Mouse (Mus musculus): ENCODE data around the gene Spata13. TPM values are rescaled to one million over a fixed set of nuclear protein-coding genes. Genes with fewer than 3 reads are reported as not detected.

The Spata13 gene
- polyA plus RNA-seq, 1 experiment from 2014 or later: 11.6 TPM

- Histone ChIP-seq H3K36me3 (ENCODE audit: control insufficient read depth, insufficient read depth, low read length) (no peaks in the 10 kb centered on the region), H3K4me1 (ENCODE audit: control insufficient read depth in 2 of 2, insufficient read depth in 2 of 2, low read length in 2 of 2) (no peaks in the 10 kb centered on the region), H3K27ac (replicated peaks in 1 of 2; ENCODE audit: control insufficient read depth in 1 of 2, insufficient read depth in 1 of 2, low read depth in 2 of 2, low read length in 2 of 2) (no peak overlapping the region), H3K9ac (ENCODE audit: low read length) (no peak overlapping the region), H3K9me3 (ENCODE audit: control insufficient read depth, low read length) (no peaks in the 10 kb centered on the region), H3K4me2 (ENCODE audit: low read length) (no peak overlapping the region), H3K4me3 (ENCODE audit: control insufficient read depth in 1 of 2, insufficient read depth in 1 of 2, low read depth in 1 of 2, low read length in 2 of 2) (no peak overlapping the region), H3K27me3 (ENCODE audit: control insufficient read depth, insufficient read depth, low read length) (peaks cover 4% of the 10 kb centered on the region; the same call in 1 of the 2 replicates)
- 88% methylated on average over 7 of the region's 7 CpGs for WGBS
- ATAC-seq (ENCODE audit: insufficient number of reproducible peaks, insufficient read depth, low FRiP score, low read depth): no peak
Observed at GRCm38 (mm10) chr14:60690631-60691030, 56.8 kb downstream of the Spata13 start.

- no peak overlapping the region for H3K4me3 ChIP-seq (ENCODE audit: control insufficient read depth in 1 of 2, insufficient read depth in 1 of 2, low read depth in 1 of 2, low read length in 2 of 2)
- no peaks in the 10 kb centered on the region for H3K4me1 ChIP-seq (ENCODE audit: control insufficient read depth in 2 of 2, insufficient read depth in 2 of 2, low read length in 2 of 2)
- no peak overlapping the region for H3K27ac ChIP-seq (replicated peaks in 1 of 2; ENCODE audit: control insufficient read depth in 1 of 2, insufficient read depth in 1 of 2, low read depth in 2 of 2, low read length in 2 of 2)
- no peak for ATAC-seq (ENCODE audit: insufficient number of reproducible peaks, insufficient read depth, low FRiP score, low read depth)
- H3K9ac ChIP-seq (ENCODE audit: low read length): no peak overlapping the region
- 42% methylated on average over 11 of the region's 11 CpGs for WGBS
- no peaks in the 10 kb centered on the region for H3K9me3 ChIP-seq (ENCODE audit: control insufficient read depth, low read length)
- peaks cover 4% of the 10 kb centered on the region; the same call in 1 of the 2 replicates for H3K27me3 ChIP-seq (ENCODE audit: control insufficient read depth, insufficient read depth, low read length)
- H3K4me2 ChIP-seq (ENCODE audit: low read length): peak overlapping the region; percentile 13; the same call in 1 of the 2 replicates
- H3K36me3 ChIP-seq (ENCODE audit: control insufficient read depth, insufficient read depth, low read length): no peaks in the 10 kb centered on the region
Observed at GRCm38 (mm10) chr14:60693122-60693536, 59.3 kb downstream of the Spata13 start.

GRCm38 (mm10) chr14:60693666-60694065, 59.9 kb downstream of the Spata13 start:
- H3K4me2 ChIP-seq (ENCODE audit: low read length): no peak overlapping the region
- H3K9me3 ChIP-seq (ENCODE audit: control insufficient read depth, low read length): no peaks in the 10 kb centered on the region
- no peaks in the 10 kb centered on the region for H3K36me3 ChIP-seq (ENCODE audit: control insufficient read depth, insufficient read depth, low read length)
- no peak overlapping the region for H3K9ac ChIP-seq (ENCODE audit: low read length)
- H3K27ac ChIP-seq (replicated peaks in 1 of 2; ENCODE audit: control insufficient read depth in 1 of 2, insufficient read depth in 1 of 2, low read depth in 2 of 2, low read length in 2 of 2): no peak overlapping the region
- H3K27me3 ChIP-seq (ENCODE audit: control insufficient read depth, insufficient read depth, low read length): peaks cover 4% of the 10 kb centered on the region; the same call in 1 of the 2 replicates
- ATAC-seq (ENCODE audit: insufficient number of reproducible peaks, insufficient read depth, low FRiP score, low read depth): no peak
- WGBS: 82% methylated on average over 5 of the region's 5 CpGs
- no peaks in the 10 kb centered on the region for H3K4me1 ChIP-seq (ENCODE audit: control insufficient read depth in 2 of 2, insufficient read depth in 2 of 2, low read length in 2 of 2)
- H3K4me3 ChIP-seq (ENCODE audit: control insufficient read depth in 1 of 2, insufficient read depth in 1 of 2, low read depth in 1 of 2, low read length in 2 of 2): no peak overlapping the region

GRCm38 (mm10) chr14:60694215-60694997, 60.6 kb downstream of the Spata13 start:
- Histone ChIP-seq H3K4me2 (ENCODE audit: low read length) (no peak overlapping the region), H3K27ac (replicated peaks in 1 of 2; ENCODE audit: control insufficient read depth in 1 of 2, insufficient read depth in 1 of 2, low read depth in 2 of 2, low read length in 2 of 2) (no peak overlapping the region), H3K9me3 (ENCODE audit: control insufficient read depth, low read length) (no peaks in the 10 kb centered on the region), H3K4me1 (ENCODE audit: control insufficient read depth in 2 of 2, insufficient read depth in 2 of 2, low read length in 2 of 2) (no peaks in the 10 kb centered on the region), H3K27me3 (ENCODE audit: control insufficient read depth, insufficient read depth, low read length) (peaks cover 4% of the 10 kb centered on the region; the same call in 1 of the 2 replicates), H3K36me3 (ENCODE audit: control insufficient read depth, insufficient read depth, low read length) (no peaks in the 10 kb centered on the region), H3K9ac (ENCODE audit: low read length) (no peak overlapping the region), H3K4me3 (ENCODE audit: control insufficient read depth in 1 of 2, insufficient read depth in 1 of 2, low read depth in 1 of 2, low read length in 2 of 2) (no peak overlapping the region)
- no peak for ATAC-seq (ENCODE audit: insufficient number of reproducible peaks, insufficient read depth, low FRiP score, low read depth)
- WGBS: 63% methylated on average over 14 of the region's 14 CpGs

GRCm38 (mm10) chr14:60697351-60697750, 63.5 kb downstream of the Spata13 start:
- Histone ChIP-seq H3K4me2 (ENCODE audit: low read length) (no peak overlapping the region), H3K27me3 (ENCODE audit: control insufficient read depth, insufficient read depth, low read length) (no peaks in the 10 kb centered on the region), H3K9me3 (ENCODE audit: control insufficient read depth, low read length) (no peaks in the 10 kb centered on the region), H3K9ac (ENCODE audit: low read length) (no peak overlapping the region), H3K27ac (replicated peaks in 1 of 2; ENCODE audit: control insufficient read depth in 1 of 2, insufficient read depth in 1 of 2, low read depth in 2 of 2, low read length in 2 of 2) (no peak overlapping the region), H3K4me3 (ENCODE audit: control insufficient read depth in 1 of 2, insufficient read depth in 1 of 2, low read depth in 1 of 2, low read length in 2 of 2) (no peak overlapping the region), H3K36me3 (ENCODE audit: control insufficient read depth, insufficient read depth, low read length) (no peaks in the 10 kb centered on the region), H3K4me1 (ENCODE audit: control insufficient read depth in 2 of 2, insufficient read depth in 2 of 2, low read length in 2 of 2) (no peaks in the 10 kb centered on the region)
- ATAC-seq (ENCODE audit: insufficient number of reproducible peaks, insufficient read depth, low FRiP score, low read depth): no peak
- WGBS: 83% methylated on average over 6 of the region's 8 CpGs

DNA sequence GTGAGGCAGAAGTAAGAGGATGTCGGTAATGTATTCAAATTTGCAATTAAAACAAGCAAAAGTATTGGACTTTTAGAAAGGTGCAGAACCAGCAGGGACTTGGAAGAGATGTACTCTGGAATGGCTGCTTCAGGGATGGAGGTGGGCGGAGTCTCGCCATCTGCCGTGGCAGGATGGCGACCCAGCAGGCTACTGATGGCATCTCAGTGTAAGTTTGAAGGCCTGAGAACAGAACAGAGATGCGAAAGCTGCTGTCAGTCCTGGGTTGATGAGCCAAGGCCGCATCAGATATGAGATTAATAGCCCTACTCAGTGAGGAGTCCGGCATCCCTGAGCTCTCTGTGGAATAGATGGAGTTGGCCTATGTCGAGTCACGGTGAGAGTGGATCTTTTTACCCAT, 65.2 kb downstream of the Spata13 start:
- no peak overlapping the region for H3K4me2 ChIP-seq (ENCODE audit: low read length)
- 78% methylated on average over 10 of the region's 10 CpGs for WGBS
- ATAC-seq (ENCODE audit: insufficient number of reproducible peaks, insufficient read depth, low FRiP score, low read depth): no peak
- no peaks in the 10 kb centered on the region for H3K36me3 ChIP-seq (ENCODE audit: control insufficient read depth, insufficient read depth, low read length)
- no peak overlapping the region for H3K9ac ChIP-seq (ENCODE audit: low read length)
- no peaks in the 10 kb centered on the region; a peak in 1 of 4 replicates for H3K4me1 ChIP-seq (ENCODE audit: control insufficient read depth in 2 of 2, insufficient read depth in 2 of 2, low read length in 2 of 2)
- H3K27me3 ChIP-seq (ENCODE audit: control insufficient read depth, insufficient read depth, low read length): no peaks in the 10 kb centered on the region
- no peaks in the 10 kb centered on the region for H3K9me3 ChIP-seq (ENCODE audit: control insufficient read depth, low read length)
- H3K4me3 ChIP-seq (ENCODE audit: control insufficient read depth in 1 of 2, insufficient read depth in 1 of 2, low read depth in 1 of 2, low read length in 2 of 2): no peak overlapping the region
- no peak overlapping the region for H3K27ac ChIP-seq (replicated peaks in 1 of 2; ENCODE audit: control insufficient read depth in 1 of 2, insufficient read depth in 1 of 2, low read depth in 2 of 2, low read length in 2 of 2)

DNA sequence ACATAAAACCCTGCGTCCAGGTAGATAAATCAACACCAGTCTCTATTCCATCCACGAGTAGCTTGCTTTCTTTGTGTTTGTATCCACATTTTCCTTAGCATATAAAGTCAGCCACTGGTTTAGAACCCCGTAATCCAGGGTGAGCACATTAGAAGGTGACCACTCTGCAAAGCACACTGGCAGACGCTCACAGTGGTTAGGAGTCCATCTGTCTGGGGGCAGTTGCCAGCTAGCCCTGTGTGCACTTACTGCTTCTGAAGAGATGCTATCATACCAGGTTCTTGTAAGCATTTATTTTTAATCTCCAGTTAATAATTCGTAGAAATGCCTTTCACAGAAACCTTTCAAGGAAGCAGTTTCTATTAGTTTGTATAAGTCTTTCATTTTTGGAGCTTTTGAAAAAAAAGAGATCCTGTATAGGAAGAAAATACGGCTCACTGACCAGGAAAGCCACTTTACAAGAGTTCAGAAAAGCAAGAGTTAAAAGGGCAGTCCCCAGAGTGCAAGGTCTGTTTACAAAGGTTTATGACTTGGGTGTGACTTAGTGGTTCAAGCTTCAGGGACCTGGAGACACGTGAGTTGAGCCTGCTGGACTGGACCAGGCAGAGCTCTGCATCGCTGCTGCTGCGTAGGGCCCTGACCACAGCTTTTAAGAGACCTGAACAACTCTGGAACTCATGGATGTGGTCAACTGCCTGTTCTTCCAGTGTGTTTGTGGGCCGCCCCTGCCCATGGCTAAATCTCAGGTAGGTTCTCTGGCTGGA, 68.8 kb downstream of the Spata13 start:
- Histone ChIP-seq H3K4me3 (ENCODE audit: control insufficient read depth in 1 of 2, insufficient read depth in 1 of 2, low read depth in 1 of 2, low read length in 2 of 2) (no peak overlapping the region), H3K27me3 (ENCODE audit: control insufficient read depth, insufficient read depth, low read length) (no peaks in the 10 kb centered on the region), H3K36me3 (ENCODE audit: control insufficient read depth, insufficient read depth, low read length) (no peaks in the 10 kb centered on the region), H3K4me1 (ENCODE audit: control insufficient read depth in 2 of 2, insufficient read depth in 2 of 2, low read length in 2 of 2) (peaks cover 8 to 14% of the 10 kb centered on the region in 2 experiments), H3K9ac (ENCODE audit: low read length) (no peak overlapping the region), H3K27ac (replicated peaks in 1 of 2; ENCODE audit: control insufficient read depth in 1 of 2, insufficient read depth in 1 of 2, low read depth in 2 of 2, low read length in 2 of 2) (no peak overlapping the region), H3K9me3 (ENCODE audit: control insufficient read depth, low read length) (no peaks in the 10 kb centered on the region), H3K4me2 (ENCODE audit: low read length) (no peak overlapping the region)
- 82% methylated on average over 10 of the region's 10 CpGs for WGBS
- no peak for ATAC-seq (ENCODE audit: insufficient number of reproducible peaks, insufficient read depth, low FRiP score, low read depth)

All from heart, embryonic 14.5 days (tissue).